Mouse (Mus musculus) forebrain, embryonic 14.5 days (tissue): ENCODE results near the gene Ahsg. TPM values are rescaled to one million over a fixed set of nuclear protein-coding genes. Genes with fewer than 3 reads are reported as not detected.

ENCODE experiments used
- ATAC-seq: fragments of 200-750 bp; cut with Nextera tagmentation; 2 replicates; pipeline ENCODE4 v1.8.0; 2017; ENCODE audit warnings: mild to moderate bottlenecking, moderate library complexity
- DNase-seq: peaks from one replicate; pipeline ENCODE4 v3.0.0-alpha.2; 2015; ENCODE audit warnings: low spot score
- H3K27ac ChIP-seq: fragments of 300-500 bp; sonication (generic); 2 replicates; pipeline ENCODE4 v1.5.1; 2014; ENCODE audit warnings: low read depth, mild to moderate bottlenecking, control low read depth, low read length, moderate library complexity
- H3K27me3 ChIP-seq: fragments of 300-500 bp; sonication (generic); replicated peaks from 2 replicates; pipeline ENCODE4 v1.6.1; 2014; ENCODE audit warnings: low read length, control low read depth, mixed read lengths; ENCODE audit not compliant: control insufficient read depth, insufficient read depth
- H3K36me3 ChIP-seq: fragments of 300-500 bp; sonication (generic); 2 replicates; pipeline ENCODE4 v1.6.1; 2014; ENCODE audit warnings: low read length, control low read depth; ENCODE audit not compliant: control insufficient read depth, insufficient read depth
- H3K4me1 ChIP-seq: fragments of 300-500 bp; sonication (generic); 2 replicates; pipeline ENCODE4 v1.6.1; 2014; ENCODE audit warnings: antibody characterized with exemption, low read length, control low read depth; ENCODE audit not compliant: control insufficient read depth, insufficient read depth
- H3K4me2 ChIP-seq: fragments of 300-500 bp; sonication (generic); 2 replicates; pipeline ENCODE4 v1.6.1; 2014; ENCODE audit warnings: mild to moderate bottlenecking, control low read depth, low read length
- H3K4me3 ChIP-seq: fragments of 300-500 bp; sonication (generic); 2 replicates; pipeline ENCODE4 v1.5.1; 2014; ENCODE audit warnings: low read depth, low read length, control low read depth
- H3K9ac ChIP-seq: fragments of 300-500 bp; sonication (generic); 2 replicates; pipeline ENCODE4 v1.6.1; 2014; ENCODE audit warnings: mild to moderate bottlenecking, low read length, control low read depth, moderate library complexity
- H3K9me3 ChIP-seq: fragments of 300-500 bp; sonication (generic); replicated peaks from 2 replicates; pipeline ENCODE4 v1.6.1; 2016; ENCODE audit warnings: low read length, control low read depth, mixed read lengths; ENCODE audit not compliant: control insufficient read depth
- WGBS: fragments of 180-500 bp; shearing (Covaris S2); extraction: QIAGEN DNeasy Blood & Tissue Kit; methylation state at CpG from one replicate; pipeline ENCODE4 v1.1.7; 2014; 5-methylcytosine and 5-hydroxymethylcytosine counted together
- polyA plus RNA-seq: library from polyadenylated mRNA; unstranded; fragments of >200 nt; fragmentation: Nextera tagmentation; extraction: Ambion mirVana; gene quantifications from 2 replicates; pipeline ENCODE4 v1.2.1, GENCODE M21; 2014

The Ahsg gene
- polyA plus RNA-seq = not detected in 2 replicates

- no peak within 1 kb of the TSS for H3K4me3 ChIP-seq
- no peak within 1 kb of the TSS for H3K9ac ChIP-seq
- H3K27ac ChIP-seq = no peak within 1 kb of the TSS
- no peaks in the 10 kb centered on the region for H3K36me3 ChIP-seq
- 86% methylated on average over 11 of the region's 11 CpGs for WGBS
- DNase-seq = no peak
- no peak within 1 kb of the TSS for H3K4me2 ChIP-seq
- H3K27me3 ChIP-seq = no peaks in the 10 kb centered on the region
- ATAC-seq = no peak
- no peaks in the 10 kb centered on the region for H3K9me3 ChIP-seq
- no peaks in the 10 kb centered on the region for H3K4me1 ChIP-seq
Observed at GRCm38 (mm10) chr16:22890683-22891510, at the start of gene Ahsg. Gene Ahsg (plus strand): TSS chr16:22891277.

GRCm38 (mm10) chr16:22842871-22843270, 48.2 kb upstream of the Ahsg start:
- H3K27ac ChIP-seq = no peak overlapping the region
- H3K9me3 ChIP-seq = no peaks in the 10 kb centered on the region
- 95% methylated on average over 5 of the region's 5 CpGs for WGBS
- no peak overlapping the region for H3K9ac ChIP-seq
- peaks cover 18% of the 10 kb centered on the region; the same call in 1 of the 2 replicates for H3K36me3 ChIP-seq
- ATAC-seq (no peak), DNase-seq (no peak)
- H3K4me3 ChIP-seq = no peak overlapping the region
- peaks cover 3% of the 10 kb centered on the region; the same call in 1 of the 2 replicates for H3K4me1 ChIP-seq
- H3K4me2 ChIP-seq = no peak overlapping the region
- no peaks in the 10 kb centered on the region for H3K27me3 ChIP-seq

DNA sequence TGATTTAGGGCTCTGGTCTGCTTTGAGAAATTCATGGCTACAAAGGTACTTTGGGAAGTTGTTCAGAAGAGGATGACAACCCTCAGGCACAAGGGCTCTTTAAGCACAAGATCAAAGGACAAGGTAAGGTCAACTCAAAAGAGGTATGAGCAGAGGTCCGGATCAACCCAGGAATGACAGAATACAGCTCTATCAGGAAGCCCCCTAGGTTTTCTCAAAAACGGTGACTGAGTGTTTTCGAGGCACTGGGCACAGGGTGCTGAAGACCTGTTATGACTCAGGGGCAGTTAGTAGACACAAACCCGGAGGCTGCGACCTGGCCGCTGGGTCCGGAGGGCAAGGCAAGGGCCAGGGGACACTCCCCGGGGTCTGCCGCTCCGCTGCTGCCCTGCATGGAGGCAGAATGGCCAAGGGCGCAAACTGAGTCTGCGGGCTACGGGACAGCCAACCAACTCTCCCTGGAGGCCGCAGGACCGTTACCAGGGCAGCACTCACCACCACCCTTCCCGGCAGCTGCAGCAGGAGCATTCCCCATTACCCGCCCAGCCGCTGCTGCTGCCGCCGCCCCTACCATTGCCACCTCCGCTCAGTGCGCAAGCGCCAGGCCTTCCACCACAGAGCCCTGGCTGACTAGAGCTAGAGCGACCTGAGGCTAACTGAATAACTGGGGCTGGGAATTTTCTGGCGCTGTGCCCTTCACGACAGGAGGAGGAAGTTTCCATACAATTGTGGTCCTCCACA, 46.8 kb upstream of the Ahsg start:
- WGBS = 11% methylated on average over 26 of the region's 26 CpGs
- DNase-seq = peak; percentile 94
- Histone ChIP-seq H3K27ac (peak overlapping the region; percentile 41; the same call in 1 of the 2 replicates), H3K4me1 (peaks cover 3% of the 10 kb centered on the region; the same call in 1 of the 2 replicates), H3K36me3 (peaks cover 13% of the 10 kb centered on the region; the same call in 1 of the 2 replicates), H3K4me3 (peak overlapping the region; percentile 46), H3K27me3 (no peaks in the 10 kb centered on the region), H3K9me3 (no peaks in the 10 kb centered on the region), H3K4me2 (peak overlapping the region; percentile 89), H3K9ac (peak overlapping the region; percentile 71)
- peak; percentile 98 for ATAC-seq

- no peaks in the 10 kb centered on the region for H3K9me3 ChIP-seq
- peak overlapping the region; percentile 46 for H3K4me3 ChIP-seq
- WGBS = 59% methylated on average over 5 of the region's 5 CpGs
- H3K9ac ChIP-seq = peak overlapping the region; percentile 71; the same call in 1 of the 2 replicates
- H3K4me1 ChIP-seq = peaks cover 3% of the 10 kb centered on the region; the same call in 1 of the 2 replicates
- no peaks in the 10 kb centered on the region for H3K27me3 ChIP-seq
- H3K36me3 ChIP-seq = peaks cover 10% of the 10 kb centered on the region; the same call in 1 of the 2 replicates
- ATAC-seq (0 out of 2 replicates have a peak, but pooled peaks have one; percentile 23), DNase-seq (no peak)
- H3K27ac ChIP-seq = no peak overlapping the region
- peak overlapping the region; percentile 89 for H3K4me2 ChIP-seq
Observed at GRCm38 (mm10) chr16:22844834-22845233, 46.2 kb upstream of the Ahsg start.

GRCm38 (mm10) chr16:22845481-22845880, 45.6 kb upstream of the Ahsg start:
- 85% methylated on average over 4 of the region's 4 CpGs for WGBS
- H3K27me3 ChIP-seq = no peaks in the 10 kb centered on the region
- ATAC-seq (no peak), DNase-seq (no peak)
- no peak overlapping the region for H3K27ac ChIP-seq
- H3K4me3 ChIP-seq = no peak overlapping the region
- H3K4me1 ChIP-seq = peaks cover 3% of the 10 kb centered on the region; the same call in 1 of the 2 replicates
- no peak overlapping the region for H3K9ac ChIP-seq
- peaks cover 10% of the 10 kb centered on the region; the same call in 1 of the 2 replicates for H3K36me3 ChIP-seq
- no peaks in the 10 kb centered on the region for H3K9me3 ChIP-seq
- no peak overlapping the region for H3K4me2 ChIP-seq

- Histone ChIP-seq H3K9ac (no peak overlapping the region), H3K4me3 (no peak overlapping the region), H3K9me3 (no peaks in the 10 kb centered on the region), H3K27ac (no peak overlapping the region), H3K27me3 (no peaks in the 10 kb centered on the region), H3K36me3 (no peaks in the 10 kb centered on the region), H3K4me1 (peaks cover 3% of the 10 kb centered on the region; the same call in 1 of the 2 replicates), H3K4me2 (no peak overlapping the region)
- ATAC-seq (no peak), DNase-seq (no peak)
- WGBS = 83% methylated on average over 1 of the region's 1 CpGs
Observed at GRCm38 (mm10) chr16:22847686-22848085, 43.4 kb upstream of the Ahsg start.

DNA sequence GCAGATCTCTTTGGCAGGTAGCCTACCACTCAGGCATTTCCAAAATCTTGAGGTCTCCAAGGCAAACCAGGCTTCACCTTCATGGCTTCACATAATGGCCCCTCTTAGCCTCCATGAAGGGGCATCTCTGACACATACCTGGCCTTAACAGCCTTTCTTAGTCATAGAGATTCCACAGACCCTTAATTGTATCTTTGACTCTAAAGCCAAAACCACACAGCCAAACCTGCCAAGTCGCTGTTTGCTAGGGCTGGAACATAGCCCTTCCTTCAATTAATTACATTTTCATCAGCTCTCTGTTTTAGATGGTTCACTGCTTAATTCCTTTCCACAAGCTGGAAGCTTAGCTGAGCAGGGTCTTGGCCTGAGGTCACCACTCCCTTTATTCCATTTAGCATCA, 42.7 kb upstream of the Ahsg start:
- Histone ChIP-seq H3K27ac (no peak overlapping the region), H3K36me3 (no peaks in the 10 kb centered on the region), H3K9me3 (no peaks in the 10 kb centered on the region), H3K27me3 (no peaks in the 10 kb centered on the region), H3K4me3 (no peak overlapping the region), H3K4me1 (peaks cover 3% of the 10 kb centered on the region; the same call in 1 of the 2 replicates), H3K9ac (no peak overlapping the region), H3K4me2 (no peak overlapping the region)
- no peak for ATAC-seq
- no peak for DNase-seq
- WGBS = 78% methylated on average over 1 of the region's 1 CpGs

DNA sequence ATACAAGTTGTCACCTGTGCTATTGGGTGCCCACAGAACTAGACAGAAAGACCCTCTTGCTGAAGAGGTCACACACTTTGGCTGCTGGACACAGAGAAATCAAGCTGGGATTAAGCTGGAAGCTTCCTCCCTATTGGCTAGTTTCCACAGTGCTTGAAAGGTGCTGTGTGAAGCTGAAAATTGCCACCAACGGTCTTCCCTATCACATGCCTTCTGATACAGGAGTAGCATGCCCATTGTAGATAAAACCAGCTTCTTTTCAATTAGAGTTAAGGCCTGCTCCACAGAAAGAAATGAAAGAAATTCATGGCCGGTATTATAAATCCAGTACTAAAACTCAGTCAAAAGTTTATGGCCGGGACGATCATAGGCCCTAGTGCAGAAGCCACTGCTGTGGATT, 38.4 kb upstream of the Ahsg start:
- ATAC-seq = no peak
- Histone ChIP-seq H3K27ac (no peak overlapping the region), H3K4me1 (peaks cover 5% of the 10 kb centered on the region), H3K27me3 (no peaks in the 10 kb centered on the region), H3K36me3 (no peaks in the 10 kb centered on the region), H3K4me2 (no peak overlapping the region), H3K9ac (no peak overlapping the region), H3K9me3 (no peaks in the 10 kb centered on the region), H3K4me3 (no peak overlapping the region)
- DNase-seq = no peak
- WGBS = 94% methylated on average over 4 of the region's 4 CpGs
